Mouse (Mus musculus): Measurements from ENCODE around the gene Mettl24. TPM values are rescaled to one million over a fixed set of nuclear protein-coding genes. Genes with fewer than 3 reads are reported as not detected.
"Not testable (repeated sequence)": the region's sequence is repeated elsewhere in the genome, so short reads cannot be mapped to it uniquely, and the experiment has no call there.

The Mettl24 gene
- total RNA-seq, 1 experiment from 2014 or later: 8.4 TPM

- not testable (repeated sequence) for DNase-seq
These were observed 126.4 kb downstream of the Mettl24 start for GRCm38 (mm10) chr10:40809411-40809910.

GRCm38 (mm10) chr10:40813627-40814026, 130.5 kb downstream of the Mettl24 start:
- DNase-seq: no peak

- DNase-seq: no peak
These were observed 133.4 kb downstream of the Mettl24 start for GRCm38 (mm10) chr10:40816471-40816870.

DNA sequence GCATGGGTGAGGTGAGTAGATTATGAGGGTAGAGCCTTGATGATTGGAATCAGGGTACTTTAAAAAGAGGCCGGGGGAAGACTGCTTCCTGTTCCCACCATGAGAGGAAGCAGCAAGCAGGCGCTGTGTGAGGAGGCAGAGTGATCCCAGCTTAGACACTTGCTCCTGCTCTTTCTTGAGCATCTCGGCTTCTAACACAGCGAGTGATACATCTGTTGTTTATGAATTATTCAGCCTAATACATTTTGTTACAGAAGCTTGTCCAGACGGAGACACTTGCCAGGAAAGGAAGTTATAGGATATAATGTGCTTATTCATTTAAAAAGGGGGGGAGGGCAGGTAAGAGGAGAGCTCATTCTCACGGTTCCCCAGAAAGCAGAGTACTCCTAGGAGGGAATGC, 142.9 kb downstream of the Mettl24 start:
- DNase-seq: no peak

DNA sequence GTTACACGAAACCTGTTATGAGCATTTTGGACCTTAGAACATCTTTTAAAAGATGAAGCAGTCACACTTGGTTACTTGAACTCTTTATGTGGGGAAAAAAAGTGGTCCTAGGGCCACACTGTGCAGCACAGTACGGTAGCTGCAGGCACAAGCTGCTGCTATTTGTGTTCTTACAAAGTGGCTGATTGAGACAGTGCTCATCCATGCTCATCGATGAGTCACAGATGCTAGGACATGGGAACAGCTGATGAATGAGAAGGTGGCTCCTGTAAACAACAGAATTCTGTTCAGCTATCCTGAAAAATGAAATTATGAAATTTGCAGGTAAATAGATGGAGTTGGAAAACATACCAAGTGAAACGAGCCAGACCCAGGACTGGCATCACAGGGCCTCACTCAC, 144.6 kb downstream of the Mettl24 start:
- no peak for DNase-seq

- DNase-seq: no peak
These were observed 147.2 kb downstream of the Mettl24 start for GRCm38 (mm10) chr10:40830312-40830711.

- DNase-seq: no peak
These were observed 148.2 kb downstream of the Mettl24 start for GRCm38 (mm10) chr10:40831267-40831666.

DNA sequence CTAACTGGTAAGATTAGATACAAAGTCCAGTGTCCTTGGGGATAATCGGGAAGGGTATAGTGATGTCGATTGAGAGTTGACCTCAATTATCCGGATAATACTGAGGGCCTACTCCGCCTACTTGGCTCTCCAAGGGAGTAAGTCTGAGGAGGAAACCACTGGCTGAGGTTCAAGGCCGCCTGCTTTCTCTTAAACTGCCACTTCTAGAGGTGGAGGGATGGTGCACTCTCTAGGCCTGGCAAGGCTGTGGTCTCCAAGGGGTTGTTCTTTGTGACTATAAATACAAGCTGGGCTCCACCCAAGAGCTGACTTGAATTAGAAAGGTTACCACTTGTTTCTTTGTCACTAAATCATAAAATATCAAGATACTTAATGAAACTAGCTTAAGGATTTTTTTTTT, 157.0 kb downstream of the Mettl24 start:
- peak; percentile 12 for DNase-seq

DNA sequence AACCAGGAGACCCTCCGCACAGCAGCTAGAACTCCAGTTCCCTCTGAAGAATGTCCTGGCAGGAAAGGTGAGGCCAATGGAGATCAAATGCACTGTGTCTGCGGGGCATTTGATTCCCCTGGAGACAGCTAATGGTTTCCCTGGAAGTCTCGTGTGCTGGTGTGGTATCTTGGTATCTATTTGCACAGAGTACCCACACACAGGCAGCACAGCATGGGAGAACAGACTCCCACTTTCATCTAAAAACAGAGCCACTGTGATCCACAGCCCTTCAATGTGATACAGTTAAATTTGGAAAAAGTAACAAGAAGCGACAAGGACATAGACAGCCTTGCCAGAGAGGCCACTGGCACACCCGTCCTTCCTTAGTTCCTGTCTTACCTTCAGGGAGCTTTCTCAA, 160.8 kb downstream of the Mettl24 start:
- DNase-seq: no peak

DNA sequence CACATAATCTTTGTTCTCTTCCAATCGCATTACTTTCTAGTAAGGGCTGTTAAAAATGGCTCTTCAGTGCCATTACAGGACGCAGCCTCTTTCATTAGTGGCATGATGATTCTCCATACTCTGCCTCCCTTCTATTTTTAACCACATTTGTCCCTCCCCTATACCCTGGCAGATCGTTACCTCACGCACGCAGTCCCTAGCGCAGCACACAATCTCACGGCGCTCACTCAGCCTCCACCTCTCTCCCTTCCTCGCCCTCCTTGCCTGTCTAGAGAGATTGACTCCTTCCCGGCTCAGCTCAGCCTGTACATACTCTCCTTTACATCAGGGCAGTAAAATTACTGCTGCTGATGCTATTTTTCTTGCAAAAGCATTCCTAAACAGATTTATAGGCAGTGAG, 161.5 kb downstream of the Mettl24 start:
- DNase-seq: no peak

GRCm38 (mm10) chr10:40845626-40846025, 162.5 kb downstream of the Mettl24 start:
- peak; percentile 22 for DNase-seq

DNA sequence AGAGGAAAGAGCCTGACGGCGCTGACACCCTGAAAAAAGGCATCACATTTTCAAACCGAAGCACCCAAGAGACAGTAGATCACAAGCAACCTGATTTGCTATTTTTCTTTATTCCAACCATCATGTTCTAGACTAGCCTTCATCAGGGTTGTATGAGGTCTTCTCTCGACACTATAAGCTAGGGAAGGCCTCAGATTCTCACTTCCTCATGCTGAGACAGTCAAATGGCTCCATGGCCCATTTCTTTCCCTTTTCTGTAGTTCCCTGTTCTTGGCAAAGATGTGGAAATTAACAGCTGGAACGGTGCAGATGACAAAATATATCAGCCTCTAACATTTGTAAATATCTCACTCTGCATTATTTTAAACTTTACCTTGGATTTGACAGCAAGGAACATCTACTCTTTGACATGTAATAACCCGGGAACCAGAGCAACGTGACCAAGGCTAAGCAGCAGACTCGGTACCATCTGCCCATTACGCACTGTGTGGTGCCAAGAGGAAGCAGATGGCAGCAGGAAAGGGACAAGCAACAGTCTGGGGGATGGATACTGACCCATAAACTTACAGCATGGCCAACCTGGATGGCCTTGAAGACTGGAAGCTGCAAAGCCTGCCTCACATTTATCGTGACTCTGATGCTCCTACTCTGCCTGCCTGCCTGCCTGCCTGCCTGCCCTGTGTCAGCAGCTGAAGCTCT, 164.2 kb downstream of the Mettl24 start:
- no peak for DNase-seq

DNA sequence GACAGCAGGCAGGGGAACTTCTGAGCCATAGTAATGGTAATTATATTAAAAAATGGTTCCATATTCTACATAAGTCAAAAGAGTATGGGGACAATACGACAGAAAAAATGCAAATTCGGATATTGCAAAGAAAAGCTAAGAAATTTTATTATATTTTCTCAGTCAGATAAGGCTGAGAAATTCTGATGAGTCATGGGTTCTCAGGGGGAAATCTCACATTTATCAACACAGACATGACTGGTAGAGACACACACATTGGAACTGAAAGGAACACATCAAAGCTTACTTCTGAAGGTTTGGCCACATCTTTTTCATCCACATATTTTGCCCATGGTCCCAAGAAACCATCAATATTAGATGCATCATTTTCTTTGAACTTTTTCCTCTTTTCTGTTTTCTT, 167.6 kb downstream of the Mettl24 start:
- DNase-seq: no peak

DNA sequence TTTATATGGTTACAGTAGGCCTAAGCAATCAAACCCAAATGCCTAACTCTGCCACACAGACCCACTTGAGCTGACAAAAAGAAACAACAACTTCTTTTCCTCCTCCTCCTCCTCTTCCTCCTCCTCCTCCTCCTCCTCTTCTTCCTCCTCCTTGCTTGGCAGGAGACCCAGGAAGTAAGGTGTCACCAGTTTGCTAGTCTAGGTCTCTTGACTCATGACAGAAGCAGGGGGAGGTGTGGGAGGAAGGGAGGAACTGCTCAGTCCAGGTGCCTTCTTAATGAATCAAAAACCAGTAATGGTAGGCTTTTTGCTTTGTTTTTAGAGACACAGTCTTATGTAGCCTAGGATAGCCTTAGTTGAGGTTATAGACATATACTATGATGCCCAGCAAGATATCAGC, 168.1 kb downstream of the Mettl24 start:
- DNase-seq: no peak

DNA sequence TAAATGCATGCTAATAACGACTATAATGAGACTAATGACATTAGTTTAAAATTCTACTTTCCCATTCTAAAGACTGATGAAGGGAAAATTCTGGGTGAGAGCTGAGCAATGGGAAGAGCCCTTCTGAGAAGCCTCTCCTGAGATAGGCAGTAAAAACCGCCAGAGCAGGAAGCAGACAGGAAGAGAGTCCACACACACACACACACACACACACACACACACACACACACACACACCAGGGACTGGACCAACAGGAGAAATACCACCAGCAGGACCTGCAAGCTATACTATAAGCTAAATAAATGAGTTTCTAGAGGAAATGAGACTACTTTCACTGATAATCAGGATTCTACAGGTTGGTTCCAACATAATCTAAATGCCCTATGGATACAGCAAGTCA, 172.5 kb downstream of the Mettl24 start:
- no peak for DNase-seq

- DNase-seq: no peak
These were observed 173.6 kb downstream of the Mettl24 start for GRCm38 (mm10) chr10:40856703-40857102.

- DNase-seq: peak; percentile 28
These were observed 174.5 kb downstream of the Mettl24 start for GRCm38 (mm10) chr10:40857599-40857998.

Other genes starting within 250 kb of the Mettl24 start
- gene Slc22a16, start 112.9 kb upstream of the Mettl24 start, total RNA-seq (2021): not detected in 2 replicates
- 10.6 and 10.8 TPM in 2 replicates for gene Ddo, start 53.3 kb upstream of the Mettl24 start, total RNA-seq (2021)
- 28.2 and 33.9 TPM in 2 replicates for gene Cdc40, start 200.0 kb downstream of the Mettl24 start, total RNA-seq (2021)
- gene Wasf1, start 200.2 kb downstream of the Mettl24 start, total RNA-seq (2021): 6.6 and 8.6 TPM in 2 replicates

Data from adrenal gland, postnatal 25 days (tissue).